Mouse (Mus musculus) kidney, adult 11 months (tissue): ENCODE measurements around the gene Ccdc191.
A peak's percentile ranks its signal among the peaks of the same experiment; 100 is the strongest.

Experiments used
- DNase-seq: peaks from one replicate; pipeline ENCODE4 v3.0.0; 2022

Gene Ccdc191

DNA sequence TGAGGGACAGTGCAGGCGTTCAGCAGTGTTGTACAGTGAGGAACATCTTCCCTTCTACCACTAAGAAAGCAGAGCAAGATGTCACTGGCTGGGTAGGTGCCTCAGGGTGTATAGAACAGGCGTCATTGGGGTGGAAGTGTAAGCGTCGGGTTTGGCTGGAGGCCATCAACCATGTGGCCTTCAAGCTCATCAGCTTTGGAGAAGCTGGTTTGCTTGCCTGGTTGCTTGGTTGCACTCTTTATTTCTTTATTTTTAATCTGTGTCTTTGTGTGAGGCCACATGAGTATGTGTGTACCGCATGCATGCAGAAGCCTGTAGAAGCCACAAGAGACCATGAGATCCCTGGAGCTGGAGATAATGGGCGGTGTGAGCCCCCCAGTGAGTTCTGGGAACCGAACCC is 42.7 kb downstream of the Ccdc191 start:
- DNase-seq = no peak

DNA sequence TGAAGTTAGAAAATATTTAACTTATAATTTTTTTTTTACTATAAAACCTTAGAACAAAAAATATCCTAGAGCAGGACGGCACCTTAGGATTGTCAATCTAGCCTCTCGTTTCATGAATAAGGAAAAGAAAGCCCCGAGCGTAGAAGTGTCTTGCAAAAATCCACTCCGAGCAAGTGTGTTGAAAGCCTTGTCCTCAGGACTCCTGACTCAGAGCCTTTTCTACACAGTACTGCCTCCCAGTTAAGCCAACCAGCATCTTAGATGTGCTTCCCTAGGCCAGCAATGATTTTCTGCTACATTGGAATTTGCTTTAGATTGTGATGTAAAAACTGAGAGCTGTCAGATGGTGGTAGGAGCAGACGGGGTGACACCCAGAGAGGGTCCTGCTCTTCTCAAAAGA is 43.4 kb downstream of the Ccdc191 start:
- no peak for DNase-seq

DNA sequence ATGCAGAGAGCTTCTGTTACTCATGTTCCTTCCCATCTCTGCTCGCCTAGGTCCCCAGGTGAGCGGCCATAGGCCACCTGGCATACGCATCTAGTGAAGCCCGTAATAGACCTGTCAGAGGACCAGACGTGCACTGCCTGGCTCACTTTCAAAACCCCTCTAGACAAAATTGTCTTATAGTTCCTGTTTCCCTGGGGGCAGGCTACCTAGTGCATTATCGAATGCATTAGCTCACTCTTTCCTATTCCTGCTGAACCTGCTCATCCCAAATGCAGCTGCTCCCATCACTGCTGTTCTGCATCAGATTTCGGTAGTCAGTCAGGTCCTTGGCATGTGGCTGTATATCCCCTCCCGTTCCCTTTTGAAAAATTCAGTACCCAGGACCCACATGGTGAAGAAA is 45.3 kb downstream of the Ccdc191 start:
- no peak for DNase-seq

DNA sequence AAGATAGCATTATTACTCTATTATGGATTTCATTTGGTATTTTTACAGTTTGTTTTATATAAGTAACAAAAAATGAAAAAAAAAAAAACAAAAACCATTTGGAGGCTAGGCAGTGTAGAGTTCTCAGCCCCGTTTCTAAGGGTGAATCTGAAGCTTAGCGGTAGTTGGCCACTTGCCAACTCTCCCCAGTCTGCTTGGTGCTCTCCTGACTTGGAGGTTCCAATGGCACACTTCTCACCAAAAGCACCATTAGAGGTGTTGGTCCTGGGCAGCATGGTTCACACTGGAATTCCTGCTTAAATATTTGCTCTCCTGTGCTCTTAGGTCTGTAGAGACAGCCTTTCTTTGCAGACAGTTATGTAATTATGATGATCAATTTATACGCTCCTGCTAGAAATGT is 45.8 kb downstream of the Ccdc191 start:
- DNase-seq = no peak

DNA sequence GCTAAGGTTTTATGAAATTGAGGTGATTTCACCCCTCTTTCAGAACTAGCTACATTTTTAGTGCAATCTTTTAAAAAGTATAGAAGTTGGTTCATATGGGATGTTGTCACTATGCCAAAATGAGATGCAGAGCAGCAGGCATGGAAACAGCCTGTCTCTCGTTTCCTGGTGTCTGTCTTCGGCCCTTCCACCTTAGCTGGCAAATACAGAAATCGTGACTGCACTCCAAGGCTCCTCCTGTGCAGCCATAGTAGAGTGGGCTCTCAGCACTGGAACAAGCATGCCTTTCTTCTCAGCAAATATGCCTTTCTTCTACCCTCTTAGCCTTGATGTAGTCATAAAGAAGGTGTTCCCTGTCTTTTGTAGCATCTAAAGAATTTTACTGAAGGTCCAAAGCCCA is 46.3 kb downstream of the Ccdc191 start:
- DNase-seq = no peak

DNA sequence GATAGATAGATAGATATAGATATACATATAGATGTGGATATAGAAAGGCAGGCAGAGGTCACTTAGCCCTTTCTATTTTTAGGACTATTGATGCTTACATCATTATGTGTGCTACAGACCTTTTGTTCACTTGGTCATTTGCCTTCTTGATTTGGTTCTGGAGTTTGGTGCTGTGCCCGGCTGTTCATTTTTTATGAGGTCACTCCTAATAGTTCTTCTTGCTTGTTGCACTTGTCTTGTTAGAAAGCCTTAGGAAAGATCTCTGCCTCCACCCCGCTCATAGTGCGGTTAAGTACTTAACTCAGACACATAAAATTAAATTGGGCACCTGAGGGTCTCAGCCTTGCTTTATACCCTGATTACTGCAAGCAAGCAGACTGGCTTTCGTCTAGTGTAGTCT is 51.2 kb downstream of the Ccdc191 start:
- DNase-seq = no peak

DNA sequence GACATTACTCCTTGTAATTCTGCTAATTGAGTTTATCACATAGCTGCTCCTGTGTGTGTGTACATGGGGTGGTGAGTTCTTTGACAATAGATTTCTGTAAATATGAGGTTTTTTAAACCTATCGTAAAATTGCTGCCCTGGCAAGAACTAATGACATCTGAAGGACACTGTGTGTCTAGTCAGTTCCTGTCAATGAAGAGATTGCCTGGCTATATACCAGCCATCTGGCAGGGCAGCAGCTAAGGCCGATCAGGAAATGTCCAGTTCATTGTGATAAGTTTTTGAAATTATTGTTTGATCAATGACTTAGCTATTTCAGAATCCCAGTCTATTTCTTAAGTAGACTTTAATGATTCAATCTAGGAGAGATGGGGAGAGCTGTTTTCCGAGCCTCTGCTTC is 55.8 kb downstream of the Ccdc191 start:
- DNase-seq = no peak

DNA sequence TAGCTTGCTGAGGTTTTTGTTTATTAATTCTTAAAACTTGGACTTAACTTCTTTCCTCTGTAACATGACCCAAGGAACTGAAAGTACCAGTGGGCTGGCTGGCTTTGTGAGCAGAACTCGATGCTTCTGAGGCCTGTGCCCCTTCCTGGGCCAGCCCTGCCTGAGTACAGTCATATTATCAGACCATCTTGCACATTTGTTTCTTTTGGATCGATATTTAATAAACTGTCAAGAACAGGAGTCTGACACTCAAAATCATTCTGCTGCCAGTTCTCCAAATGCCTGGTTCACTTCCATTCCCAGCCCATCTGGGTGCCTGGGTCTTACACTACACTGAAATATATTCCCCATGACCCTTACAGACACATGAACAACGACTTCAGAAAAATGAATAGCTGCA is 56.3 kb downstream of the Ccdc191 start:
- no peak for DNase-seq

DNA sequence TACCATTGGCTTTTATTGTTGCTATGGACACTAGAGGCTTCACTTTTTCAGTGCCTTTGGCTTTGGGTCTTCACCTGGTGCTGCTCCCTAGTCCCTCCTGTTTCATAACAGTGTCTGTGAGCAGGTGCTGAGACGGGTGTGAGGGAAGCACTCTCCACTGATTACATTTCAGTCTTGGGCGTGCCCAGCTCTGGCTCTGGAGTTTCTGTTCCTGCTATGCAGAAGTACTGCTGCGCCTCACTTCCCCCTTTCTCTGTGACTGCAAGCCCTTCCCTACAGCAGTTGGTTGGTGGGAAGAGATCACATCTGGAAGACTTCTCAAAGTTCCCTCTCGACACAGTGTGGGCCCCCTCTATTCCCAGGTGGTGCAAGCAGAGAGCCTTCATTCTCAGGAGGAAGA is 62.0 kb downstream of the Ccdc191 start:
- no peak for DNase-seq

DNA sequence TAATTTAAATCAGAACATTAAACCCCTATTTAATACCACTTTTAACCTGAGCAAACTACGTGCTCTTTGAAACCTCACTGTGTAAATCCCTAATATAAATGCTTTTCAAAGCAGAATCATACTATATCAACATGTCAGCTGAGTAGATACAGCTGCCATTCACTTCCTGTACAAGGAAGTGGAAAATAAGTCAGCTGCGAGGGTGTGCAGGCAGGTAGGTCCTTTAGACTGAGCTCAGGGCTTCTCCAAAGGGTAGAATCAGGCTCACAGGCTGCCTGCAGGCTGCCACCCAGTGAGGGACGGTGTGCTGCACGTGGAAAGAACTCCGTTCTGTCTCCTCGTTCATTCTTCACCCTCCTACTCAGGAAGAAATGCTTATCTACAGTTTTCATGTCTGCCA is 65.3 kb downstream of the Ccdc191 start:
- DNase-seq = no peak

DNA sequence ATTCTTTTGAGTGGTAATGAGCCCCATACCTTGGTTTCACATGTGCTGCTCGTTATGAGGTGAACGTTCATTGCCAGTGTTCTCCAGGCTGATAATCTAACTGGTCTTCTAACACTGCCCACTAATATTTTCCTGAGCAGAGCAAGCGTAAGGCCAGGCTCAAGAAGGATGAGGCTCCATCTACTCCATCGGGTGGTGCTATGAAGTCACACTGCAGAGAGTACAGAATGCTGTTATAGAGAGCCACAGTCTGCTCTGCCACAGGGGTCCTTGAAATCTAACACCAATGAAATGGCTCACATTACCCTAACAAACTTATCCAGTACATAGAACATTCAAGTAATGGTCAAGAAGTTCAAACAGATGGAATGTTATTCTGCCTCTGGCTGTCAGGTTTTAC is 68.4 kb downstream of the Ccdc191 start:
- no peak for DNase-seq

DNA sequence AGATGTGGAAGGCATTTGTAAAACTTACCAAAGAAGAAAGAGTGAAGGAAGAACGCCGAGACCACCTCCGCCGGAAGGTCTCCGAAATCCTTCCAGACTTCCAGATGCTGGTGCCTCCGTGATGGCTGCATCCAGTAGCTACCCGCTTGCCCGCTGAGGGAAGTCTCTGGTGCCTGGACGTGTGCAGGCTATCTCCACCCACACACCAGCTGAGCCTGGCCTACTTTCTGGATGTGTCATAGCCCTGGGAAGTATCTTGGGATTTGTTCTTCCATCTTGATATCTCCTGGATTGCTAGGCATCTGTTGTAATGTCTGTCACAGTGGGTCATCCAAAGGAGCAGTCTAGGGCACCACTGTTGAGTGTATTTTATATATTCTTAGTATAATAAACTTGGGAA is 73.7 kb downstream of the Ccdc191 start:
- DNase-seq = no peak

DNA sequence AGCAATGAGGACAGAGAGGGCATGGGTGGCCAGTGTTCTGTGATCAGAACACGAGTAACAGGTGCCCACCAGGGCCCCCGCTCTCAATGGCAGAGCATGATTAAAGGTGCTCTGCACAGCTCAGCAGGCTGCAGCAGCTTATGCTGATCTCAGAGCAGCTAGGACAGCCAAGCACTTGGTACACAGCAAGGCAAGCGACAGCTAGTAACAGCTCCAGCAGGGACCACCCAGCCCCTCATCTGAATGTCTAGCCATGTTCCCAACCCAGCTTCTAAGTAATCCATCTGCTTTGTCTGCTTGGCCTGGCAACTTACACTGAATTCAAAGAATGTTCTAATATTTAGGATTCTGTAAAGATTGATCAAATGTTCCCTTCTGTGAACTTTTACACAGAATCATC is 74.2 kb downstream of the Ccdc191 start:
- no peak for DNase-seq

DNA sequence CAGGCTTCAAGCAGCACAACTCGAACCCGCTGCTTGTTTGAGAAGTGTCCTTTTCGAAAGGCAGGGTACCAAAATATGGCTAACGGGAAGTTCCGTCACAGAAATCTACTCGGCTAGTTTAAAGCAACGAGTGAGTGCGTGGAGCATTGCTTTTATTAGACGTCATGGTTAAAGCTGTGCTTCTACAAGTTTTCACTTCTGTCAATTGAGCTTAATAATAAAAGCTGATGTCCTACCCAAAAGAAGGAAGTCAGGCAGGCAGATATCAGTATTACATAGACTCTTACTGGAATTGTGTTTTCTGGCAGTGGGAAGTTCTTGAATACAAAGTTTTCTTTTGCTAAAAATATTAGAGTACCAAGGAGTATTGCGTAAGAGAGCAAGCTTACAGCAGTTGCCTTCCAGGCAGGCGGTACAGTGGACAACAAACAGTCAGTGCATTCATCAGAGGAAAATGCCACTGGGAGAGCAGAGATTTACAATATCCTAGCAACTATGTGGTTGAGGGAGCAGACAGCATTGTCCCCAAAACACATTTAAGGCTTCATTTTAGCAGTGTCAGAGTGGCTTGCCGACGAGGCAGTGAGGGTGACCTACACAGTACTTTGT is 76.3 kb downstream of the Ccdc191 start:
- DNase-seq = no peak

DNA sequence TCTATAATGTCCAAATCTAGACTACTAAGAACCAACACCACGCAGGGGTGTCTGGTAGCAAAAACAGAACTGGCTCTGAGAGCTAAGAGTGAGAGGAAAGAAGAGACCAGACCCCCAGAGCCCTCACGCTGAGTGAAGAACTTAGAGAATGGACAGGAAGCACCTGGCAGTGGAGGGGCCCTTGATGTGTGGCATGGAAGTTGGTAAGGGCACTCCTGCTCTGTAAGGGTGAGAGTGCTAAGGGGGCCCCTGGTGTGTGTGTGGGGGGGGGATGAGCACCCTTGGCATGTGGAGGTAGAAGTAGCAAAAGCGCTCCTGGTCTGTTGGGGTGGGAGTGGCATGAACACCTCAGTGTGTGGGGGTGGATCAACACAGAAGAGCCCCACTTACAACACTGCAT is 80.8 kb downstream of the Ccdc191 start:
- no peak for DNase-seq

DNA sequence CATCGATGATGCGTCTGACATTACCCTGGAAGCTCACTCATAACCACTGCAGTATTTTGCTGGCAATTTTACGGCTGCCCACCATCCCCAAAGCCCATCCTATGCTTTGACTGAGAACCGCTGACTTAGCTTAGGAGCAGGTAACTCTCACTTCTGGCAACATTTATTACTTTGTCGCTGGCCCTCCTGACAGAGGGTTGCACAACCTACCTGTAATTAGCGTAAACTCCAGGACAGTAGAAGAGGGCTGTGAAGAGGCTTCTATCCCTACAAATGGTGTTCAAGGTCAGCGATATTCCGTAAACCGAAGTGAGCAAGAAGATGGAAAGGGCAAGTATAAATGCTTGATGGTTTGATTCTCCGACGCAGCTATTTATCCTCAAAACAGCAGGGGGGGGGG is 81.6 kb downstream of the Ccdc191 start:
- DNase-seq = no peak

DNA sequence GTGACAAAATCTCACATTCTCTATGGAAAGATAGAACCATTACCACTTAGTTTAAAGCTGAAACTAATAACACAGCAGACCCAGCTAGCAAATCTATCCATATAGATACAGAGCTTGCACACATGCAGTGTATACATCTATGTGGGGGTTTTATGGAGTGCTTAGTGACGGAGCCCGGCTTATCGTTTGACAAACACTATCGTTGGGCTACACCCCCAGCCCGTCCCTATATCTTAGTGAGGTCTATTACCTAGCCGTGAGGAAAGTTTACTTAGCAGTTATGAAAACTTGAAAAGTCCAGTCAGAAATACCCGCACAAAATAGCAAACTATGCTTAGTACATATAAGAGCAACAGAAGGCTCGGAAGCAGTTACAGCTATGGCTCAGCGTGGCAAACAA is 82.1 kb downstream of the Ccdc191 start:
- DNase-seq = no peak

DNA sequence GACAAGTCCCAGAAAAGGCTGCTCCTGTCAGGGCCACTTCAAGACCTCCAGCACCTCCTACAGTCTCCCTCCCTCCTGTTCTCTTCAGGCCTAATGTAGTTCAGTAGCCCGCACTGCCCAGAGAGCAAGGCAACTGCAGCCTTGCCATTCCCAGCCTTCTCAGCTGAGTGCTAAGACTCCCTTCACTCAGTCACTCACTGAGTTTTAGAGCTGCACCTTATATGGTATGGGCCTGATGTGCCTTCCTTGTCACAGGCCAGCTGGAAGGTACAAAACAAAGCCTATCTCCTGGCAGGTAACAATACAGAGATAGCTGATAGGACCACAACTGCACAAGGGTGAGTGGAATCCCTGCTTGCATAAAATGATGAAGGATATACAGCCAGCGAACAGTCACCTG is 82.8 kb downstream of the Ccdc191 start:
- no peak for DNase-seq

DNA sequence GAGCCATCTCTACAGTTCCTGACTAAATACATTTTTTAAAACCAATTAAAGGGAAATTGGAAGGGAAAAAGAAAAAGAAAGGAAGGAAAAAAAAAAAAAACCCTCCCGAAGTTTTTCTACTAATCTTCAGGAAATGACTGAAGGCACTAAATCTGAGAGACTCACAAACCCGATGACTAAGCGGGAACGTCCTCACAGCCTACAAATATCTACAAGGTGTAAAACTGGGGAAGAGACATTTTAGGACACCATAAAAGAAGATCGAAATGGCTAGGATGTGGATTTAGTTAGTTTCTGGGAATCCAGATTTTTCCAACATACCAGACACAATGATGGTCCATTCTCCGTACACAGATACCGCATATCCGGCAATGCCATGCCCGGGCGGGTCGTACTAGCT is 83.5 kb downstream of the Ccdc191 start:
- DNase-seq = no peak

DNA sequence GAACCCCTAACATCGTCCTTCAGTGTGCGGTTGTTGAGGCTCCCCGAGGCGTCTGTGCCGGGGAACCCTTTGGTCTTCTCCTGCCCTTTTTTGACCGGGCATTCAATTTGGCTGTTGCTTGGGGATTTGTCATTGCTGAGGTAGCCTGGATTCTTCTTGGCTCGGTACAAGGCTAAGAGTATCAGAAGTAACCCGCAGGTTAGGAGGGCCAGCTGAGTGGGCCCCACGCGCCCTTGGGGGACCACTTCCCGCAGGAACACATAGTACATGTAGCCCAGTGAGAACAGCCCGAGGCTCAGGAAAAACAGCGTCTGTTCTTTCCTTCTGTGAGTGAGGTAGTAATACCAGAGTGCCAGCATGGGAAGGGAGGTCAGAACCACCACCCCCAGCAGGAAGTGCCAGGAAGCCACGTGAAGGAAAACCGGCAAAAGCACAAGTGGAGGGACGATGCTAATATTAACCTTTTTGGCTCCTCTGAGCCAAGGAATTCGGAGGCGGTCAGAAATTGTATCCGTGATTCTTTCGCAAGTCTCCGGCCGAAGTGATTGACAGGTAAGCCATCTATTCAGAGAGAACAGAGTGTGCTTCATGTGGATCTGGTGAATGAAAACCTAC is 84.1 kb downstream of the Ccdc191 start:
- DNase-seq = no peak

DNA sequence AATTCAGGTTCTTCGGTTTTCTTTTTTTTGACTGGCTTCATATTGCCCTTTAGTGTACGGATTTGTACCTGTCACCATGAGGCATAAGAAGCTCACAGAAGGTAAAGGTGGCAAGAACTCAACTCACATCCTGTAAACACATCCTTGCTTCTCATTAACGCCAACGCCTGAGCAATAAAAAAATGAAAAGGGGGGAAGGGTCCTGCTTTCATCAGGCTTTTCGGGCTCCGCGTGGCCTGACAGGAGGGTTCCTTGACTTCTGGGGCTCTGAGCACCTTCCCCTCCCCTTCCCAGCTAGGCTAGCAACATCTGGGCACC is 89.4 kb downstream of the Ccdc191 start:
- no peak for DNase-seq

DNA sequence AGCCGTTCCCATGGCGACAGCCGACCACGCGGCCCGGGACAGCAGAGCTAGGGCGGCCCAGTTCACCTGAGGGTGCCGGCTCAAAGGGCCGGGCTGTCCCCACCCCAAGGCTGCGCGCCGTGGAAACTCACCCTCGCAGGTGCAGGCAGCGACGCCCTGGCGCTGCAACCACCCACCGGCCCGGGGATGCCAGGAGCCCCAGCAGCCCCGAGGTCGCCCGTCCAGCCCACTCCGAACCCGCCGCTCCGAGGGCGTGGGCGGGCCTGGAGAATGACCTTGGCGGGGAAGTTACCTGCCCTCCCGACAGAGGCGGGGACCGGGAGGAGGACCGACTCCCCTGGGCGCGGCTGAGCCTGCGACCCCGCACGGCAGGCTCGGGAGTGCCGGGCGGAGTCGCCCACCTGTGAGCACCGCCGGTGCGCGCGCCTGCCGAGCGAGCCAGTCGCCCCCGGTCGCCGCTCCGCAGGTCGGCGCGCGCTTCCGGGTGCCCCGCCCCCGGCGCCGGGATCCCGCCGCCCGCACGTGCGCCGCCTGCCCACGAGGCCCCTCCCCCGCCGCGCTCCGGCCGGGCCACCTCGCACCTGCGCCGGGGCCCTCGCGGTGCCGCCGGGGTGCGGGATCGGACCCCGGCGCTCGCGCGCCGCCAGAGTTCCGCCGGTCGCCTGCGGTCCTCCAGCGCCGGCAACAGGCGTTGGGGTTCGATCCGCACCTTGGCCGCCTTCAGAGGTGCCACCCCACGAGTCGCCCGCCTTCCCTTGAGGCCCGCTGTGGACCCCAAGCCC is 89.9 kb downstream of the Ccdc191 start, which contains the start of gene Zdhhc23:
Zdhhc23 (minus strand) TSS at position 464 of the 782 bp plus-strand sequence.
- DNase-seq = peak; percentile 39

DNA sequence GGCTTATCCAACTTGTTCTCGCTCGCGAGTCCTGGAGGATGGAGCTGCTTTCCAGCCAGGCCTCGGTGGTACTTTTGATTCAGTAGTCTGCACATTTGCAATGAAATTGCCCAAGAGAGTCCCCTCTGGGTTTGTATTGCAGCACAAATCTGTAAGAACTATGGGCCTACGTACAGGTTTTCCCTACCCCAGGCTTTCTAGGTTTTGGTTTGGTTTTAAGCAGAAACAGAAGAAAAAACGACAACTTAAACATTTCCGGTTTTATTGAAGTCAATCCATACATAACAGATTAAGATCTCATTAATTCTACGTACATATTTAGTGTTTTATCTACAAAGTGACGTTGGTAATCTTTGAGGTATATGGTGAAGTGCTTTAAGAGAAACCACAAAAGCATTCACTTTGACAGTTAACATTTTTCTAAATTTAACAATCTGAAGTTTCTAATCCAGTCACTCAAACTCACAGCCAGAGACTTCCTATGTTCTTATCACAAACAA is 90.6 kb downstream of the Ccdc191 start:
- DNase-seq = no peak

DNA sequence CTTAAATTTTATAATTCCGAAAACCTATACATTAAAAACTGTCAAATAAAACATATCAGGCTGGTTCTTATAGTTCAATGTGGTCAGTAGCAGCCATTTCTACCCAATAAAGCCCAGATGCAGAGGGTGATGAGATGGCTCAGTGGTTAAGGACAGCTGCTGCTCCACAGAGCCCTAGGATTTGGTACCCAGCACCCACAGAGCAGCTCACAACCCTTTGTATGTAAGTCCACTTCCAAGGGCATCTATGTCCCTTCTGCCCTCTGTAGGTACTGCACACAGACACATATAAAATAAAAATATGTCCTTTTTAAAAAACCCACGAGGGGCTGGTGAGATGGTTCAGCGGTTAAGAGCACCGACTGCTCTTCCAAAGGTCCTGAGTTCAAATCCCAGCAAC is 96.7 kb downstream of the Ccdc191 start:
- no peak for DNase-seq

DNA sequence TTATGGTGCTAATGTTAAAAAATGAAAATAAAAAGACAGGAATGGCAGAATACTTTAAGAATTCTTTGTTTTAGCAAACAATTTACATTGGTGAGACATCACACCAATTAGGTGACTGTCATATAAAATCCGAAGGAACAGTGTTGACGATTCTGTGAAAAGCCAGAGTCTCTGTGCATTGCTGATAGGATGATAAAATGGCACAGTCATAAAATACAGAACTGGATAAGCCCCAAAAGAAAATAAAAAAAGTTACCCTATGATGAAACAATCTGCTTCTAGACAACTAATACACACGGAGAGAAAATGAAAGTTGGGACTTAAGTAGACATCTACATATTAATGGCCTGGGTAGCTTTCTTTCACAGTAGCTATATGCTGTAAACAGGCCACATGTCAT is 105.0 kb downstream of the Ccdc191 start:
- DNase-seq = no peak
